Mouse (Mus musculus) CD8-positive naive resting alpha-beta T cell, adult 2 months (primary cell): ENCODE measurements at regions not wholly inside any gene's neighbourhood (a gene's known extent, or its start where the extent isn't known, plus 50 kb on each side); places are given as distances from the start of the nearest gene placed in this dataset.

ENCODE experiments used
- DNase-seq, 2 experiments: peaks; one replicate each; pipeline ENCODE4 v3.0.0; 2022; ENCODE audit warnings: low read depth in 2 of 2, low spot score in 2 of 2

DNA sequence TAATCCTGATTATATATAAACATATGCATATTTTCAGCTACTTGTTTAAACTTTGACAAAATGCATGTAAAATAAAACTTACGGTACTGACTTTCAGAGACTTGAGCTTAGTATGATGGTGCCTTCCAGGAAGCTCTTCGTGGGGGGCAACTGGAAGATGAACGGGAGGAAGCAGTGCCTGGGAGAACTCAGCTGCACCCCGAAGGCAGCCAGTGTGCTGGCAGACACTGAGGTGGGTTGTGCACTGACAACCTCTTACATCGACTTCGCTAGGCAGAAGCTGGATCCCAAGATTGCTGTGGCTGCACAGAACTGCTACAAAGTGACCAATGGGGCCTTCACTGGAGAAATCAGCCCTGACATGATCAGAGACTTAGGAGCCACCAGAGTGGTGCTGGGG lies 61.5 kb upstream of the Prdm1 start:
- DNase-seq = no peak

DNA sequence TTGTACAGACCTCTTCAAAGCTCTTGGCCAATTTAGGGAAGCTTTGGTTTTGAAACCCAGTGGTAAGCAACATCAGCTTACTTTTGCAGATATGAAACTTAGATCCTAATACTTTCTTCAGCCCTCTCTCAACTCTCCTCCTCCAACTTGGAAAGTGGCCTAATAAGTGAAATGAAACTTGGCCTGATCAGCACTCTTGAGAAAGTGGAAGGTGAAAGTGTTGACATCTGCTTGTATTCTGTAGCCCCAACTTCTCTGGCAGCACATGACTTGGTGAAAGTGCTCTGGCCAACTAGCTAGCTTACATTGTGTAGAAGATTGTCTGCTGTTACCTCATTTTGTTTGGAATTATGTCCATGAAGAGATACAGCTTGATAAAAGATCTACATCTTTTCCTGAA lies 61.1 kb upstream of the Prdm1 start:
- DNase-seq = no peak

DNA sequence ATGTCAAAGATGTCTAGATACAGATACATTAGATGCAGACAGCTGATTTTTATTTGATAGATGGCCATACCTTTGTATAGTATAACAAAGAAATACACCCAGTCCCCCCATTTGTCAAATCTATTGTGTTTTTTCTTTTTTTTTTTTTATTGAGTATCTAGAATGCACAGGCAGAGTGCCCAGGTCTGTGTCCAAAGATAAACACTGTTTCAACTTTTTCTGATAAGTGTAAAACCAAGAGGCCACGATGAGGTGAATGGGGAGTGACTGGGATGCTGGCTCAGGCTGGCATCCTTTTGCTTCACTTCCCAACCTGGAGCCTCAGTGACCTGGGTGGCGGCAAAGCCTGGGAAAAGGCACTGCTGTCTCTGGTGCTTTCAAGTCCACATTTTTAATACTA lies 54.4 kb upstream of the Prdm1 start:
- DNase-seq = no peak
